27 mouse cellular contexts compared by ENCODE assay signal in genomic region chr1:69227864-69228263, GRCm38 (mm10).
DNase-seq lines count a peak whose midpoint lies in the region; ATAC-seq and TF ChIP-seq lines count a peak whose summit lies in the region.
"Had no signal": no experiment of that assay in that cellular context is flagged by ENCODE, and none has a peak within 500 bp of the region (broad histone marks: within the 10 kb centered on the region; RNA-seq: fewer than 3 reads in every experiment).

No protein-coding gene starts in this region.

- TF ChIP-seq POLR2A in myocyte (IDR thresholded peaks at IDR 0.05; ENCODE audit: insufficient read length, low read depth), result no peak

- H3ac ChIP-seq in myocyte (ENCODE audit: control insufficient read depth, insufficient read length), result no peak overlapping the region

- DNase-seq in adrenal gland, adult 2 months, result peak; percentile 58
- DNase-seq in adrenal gland, postnatal 4 days (ENCODE audit: low spot score in 2 of 2), result no peak
- DNase-seq in 3T3-L1 (ENCODE audit: low read depth, low spot score), result peak; percentile 81
- DNase-seq in adrenal gland, postnatal 14 days, result peak; percentile 9
- DNase-seq in cerebellum, postnatal 14 days, result no peak
- DNase-seq: B cell, adult 2 months; cerebellum, adult 11 months; cerebellum, adult 2 months; cerebellum, adult 9-11 months; cerebellum, postnatal 36 days; forebrain, postnatal 0 days; gastrocnemius, adult 2 months; gastrocnemius, postnatal 14 days; heart, adult 11 months; heart, postnatal 36 days; kidney, adult 18-20 months had no signal

- H3K4me3 ChIP-seq in myocyte, result no peak overlapping the region
- no peak overlapping the region for H3K4me3 ChIP-seq in hindbrain, embryonic 12.5 days
- H3K4me3 ChIP-seq: gastrocnemius, adult 2 months; hindbrain, embryonic 10.5 days had no signal

- no peak for ATAC-seq in hindbrain, embryonic 12.5 days (ENCODE audit: low FRiP score)
- ATAC-seq: activated CD4-positive, CD25-positive, alpha-beta regulatory T cell, adult 4 months; CD4-positive, CD25-positive, alpha-beta regulatory T cell, adult 4 months; forebrain, embryonic 14.5 days; forebrain, postnatal 0 days; hindbrain, postnatal 0 days; inflammation-experienced regulatory T-cells, adult 6 months; intestine, embryonic 16.5 days had no signal

- no peak overlapping the region for H3K27ac ChIP-seq in hindbrain, embryonic 12.5 days
- H3K27ac ChIP-seq: gastrocnemius, adult 2 months; hindbrain, embryonic 10.5 days; hindbrain, embryonic 14.5 days; hindbrain, postnatal 0 days had no signal

- H3K79me2 ChIP-seq in myocyte (ENCODE audit: control insufficient read depth, insufficient read depth), result no peaks in the 10 kb centered on the region

- H3K9me3 ChIP-seq in hindbrain, embryonic 12.5 days (replicated peaks), result no peaks in the 10 kb centered on the region
- H3K9me3 ChIP-seq: hindbrain, embryonic 10.5 days had no signal

- no peaks in the 10 kb centered on the region for H3K4me1 ChIP-seq in hindbrain, embryonic 12.5 days
- H3K4me1 ChIP-seq: hindbrain, embryonic 10.5 days had no signal

- peak overlapping the region; percentile 36 for H3K4me2 ChIP-seq in myocyte (ENCODE audit: low read depth)
- H3K4me2 ChIP-seq in hindbrain, embryonic 12.5 days (replicated peaks), result no peak overlapping the region
- H3K4me2 ChIP-seq: heart, embryonic 11.5 days; hindbrain, embryonic 14.5 days had no signal

- no peaks in the 10 kb centered on the region for H3K36me3 ChIP-seq in myocyte (ENCODE audit: control insufficient read depth, insufficient read depth)
- H3K36me3 ChIP-seq in hindbrain, embryonic 12.5 days, result no peaks in the 10 kb centered on the region
- H3K36me3 ChIP-seq: hindbrain, embryonic 10.5 days had no signal

- H3K9ac ChIP-seq in hindbrain, embryonic 12.5 days, result no peak overlapping the region
- H3K9ac ChIP-seq: forebrain, postnatal 0 days; hindbrain, embryonic 14.5 days had no signal

- H3K27me3 ChIP-seq in myocyte (ENCODE audit: control insufficient read depth, insufficient read depth, insufficient read length), result no peaks in the 10 kb centered on the region
- H3K27me3 ChIP-seq in hindbrain, embryonic 12.5 days, result no peaks in the 10 kb centered on the region

TF ChIP-seq in myocyte, 11 proteins besides CTCF, POLR2A, EP300 and RAD21:
- 0 out of 2 replicates have a peak, but pooled peaks have one; percentile 8 for TF ChIP-seq CEBPB (IDR thresholded peaks at IDR 0.05; ENCODE audit: insufficient read depth, poor library complexity, severe bottlenecking)
- no peak for TF ChIP-seq MYOG (IDR thresholded peaks at IDR 0.05; ENCODE audit: control insufficient read depth in 1 of 3, insufficient read depth in 1 of 3, insufficient read length in 2 of 3, low read depth in 2 of 3)
- no peak for TF ChIP-seq REST (IDR thresholded peaks at IDR 0.05; ENCODE audit: insufficient read depth, insufficient read length)
- TF ChIP-seq POLR2AphosphoS2 (IDR thresholded peaks at IDR 0.05; ENCODE audit: insufficient read length, low read depth), result no peak
- no peak for TF ChIP-seq USF1 (IDR thresholded peaks at IDR 0.05; ENCODE audit: low read depth)
- TF ChIP-seq TCF3 (IDR thresholded peaks at IDR 0.05; ENCODE audit: insufficient read length, low read depth), result peak; percentile 5
- peak; percentile 58 for TF ChIP-seq TCF12 (IDR thresholded peaks at IDR 0.05; ENCODE audit: insufficient read depth, poor library complexity, severe bottlenecking)
- peak; percentile 75 to 88 (median 88) for TF ChIP-seq MYOD1 (IDR thresholded peaks at IDR 0.05; ENCODE audit: control insufficient read depth in 1 of 3, insufficient read length in 2 of 3, low read depth in 2 of 3)
- TF ChIP-seq MAX (IDR thresholded peaks at IDR 0.05; ENCODE audit: low read depth), result no peak
- no peak for TF ChIP-seq SRF (IDR thresholded peaks at IDR 0.05; ENCODE audit: control insufficient read depth, insufficient read length, low read depth)
- TF ChIP-seq E2F4 (IDR thresholded peaks at IDR 0.05; ENCODE audit: insufficient read depth), result no peak

Comparison
In these comparisons a context has a peak if more than half of its experiments do, and no peak if none do; other contexts are left out.
1. DNase-seq: peak in adrenal gland, adult 2 months (single experiment), 3T3-L1 (single experiment) and adrenal gland, postnatal 14 days (single experiment); none in adrenal gland, postnatal 4 days (0 of 2) and cerebellum, postnatal 14 days (0 of 2).